Mouse (Mus musculus) c-Kit-positive CD71-positive TER-119-negative erythroid progenitor cells, embryonic 14.5 days (primary cell): ENCODE data around the gene Msx2.

Experiments used
- DNase-seq: peaks from one replicate; pipeline ENCODE4 v3.0.0-alpha.2; 2013; ENCODE audit warnings: low read depth

Gene Msx2

DNA sequence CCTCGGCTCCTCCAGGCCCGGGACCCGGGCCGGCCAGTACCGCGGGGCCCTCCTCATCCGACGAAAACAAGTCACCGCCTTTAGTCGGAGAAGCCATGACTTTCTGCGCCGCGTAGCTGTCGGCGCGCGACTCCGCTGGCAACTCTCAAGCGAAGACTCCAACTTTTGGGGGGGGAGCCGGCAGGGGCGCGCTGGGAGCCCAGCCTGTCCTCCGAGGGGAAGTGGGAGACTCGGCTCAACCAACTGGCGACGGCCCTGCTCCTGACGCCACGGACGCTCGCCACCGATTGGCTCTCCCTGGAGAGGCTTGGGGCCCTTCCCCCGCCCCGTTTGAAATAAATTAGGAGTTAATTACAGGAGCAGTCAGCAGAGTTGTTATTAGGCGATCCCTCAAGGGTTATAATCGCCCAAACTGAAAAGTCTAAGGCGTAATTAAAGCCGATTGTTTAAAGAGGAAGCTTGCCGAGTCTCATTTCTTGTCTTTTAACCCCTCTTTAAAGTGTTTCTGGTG lies at the start of gene Msx2:
TSS of gene Msx2 (minus strand) at position 461 of the 511 bp plus-strand sequence.
- DNase-seq: no peak

- DNase-seq: no peak
Measured at GRCm38 (mm10) chr13:53521468-53521867, 48.6 kb upstream of the Msx2 start.

GRCm38 (mm10) chr13:53520343-53520937 lies 47.6 kb upstream of the Msx2 start:
- no peak for DNase-seq

DNA sequence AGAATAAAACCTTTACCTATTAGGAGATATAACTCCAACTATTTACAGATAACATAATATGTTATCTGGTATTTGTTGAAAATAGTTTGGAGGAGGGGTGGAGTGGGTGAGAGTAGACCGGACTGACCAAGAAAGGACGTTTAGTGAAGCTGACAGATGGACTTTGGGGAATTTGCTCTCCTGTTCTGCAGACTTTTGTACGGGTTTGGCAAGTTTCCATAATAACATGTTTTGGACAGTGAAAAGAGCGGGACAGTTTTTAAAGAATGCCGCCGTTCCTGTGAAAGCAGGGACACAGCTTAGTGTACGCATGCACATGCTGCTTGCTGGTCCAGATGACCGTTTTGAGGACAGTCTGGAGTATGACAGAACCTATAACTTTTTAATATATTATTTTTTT lies 46.9 kb upstream of the Msx2 start:
- DNase-seq: no peak

GRCm38 (mm10) chr13:53518306-53518705 lies 45.4 kb upstream of the Msx2 start:
- DNase-seq: no peak

GRCm38 (mm10) chr13:53514574-53514973 lies 41.7 kb upstream of the Msx2 start:
- peak; percentile 1 for DNase-seq

DNA sequence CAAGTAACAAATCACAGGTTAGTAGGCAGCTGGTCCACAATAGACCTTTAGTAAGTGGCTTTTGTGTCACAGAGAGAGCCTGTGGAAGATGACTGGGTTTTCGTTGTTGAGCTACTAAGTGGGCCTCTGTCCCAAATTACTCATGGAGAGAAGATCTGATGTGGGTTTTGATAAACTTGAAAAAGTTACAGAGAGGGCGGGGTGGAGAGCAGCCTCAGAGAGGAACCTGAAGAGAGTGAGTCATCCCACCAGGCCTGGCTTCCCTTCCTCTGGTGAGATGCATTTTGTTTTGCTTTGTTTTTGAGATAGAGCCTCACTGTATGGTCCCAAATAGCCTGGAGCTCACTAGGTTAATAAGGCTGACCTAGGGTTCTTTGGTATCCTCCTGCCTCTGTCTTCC lies 38.5 kb upstream of the Msx2 start:
- no peak for DNase-seq

- DNase-seq: no peak
Measured at GRCm38 (mm10) chr13:53502406-53502805, 29.5 kb upstream of the Msx2 start.

GRCm38 (mm10) chr13:53501561-53502253 lies 28.8 kb upstream of the Msx2 start:
- DNase-seq: no peak

GRCm38 (mm10) chr13:53501057-53501456 lies 28.2 kb upstream of the Msx2 start:
- no peak for DNase-seq

DNA sequence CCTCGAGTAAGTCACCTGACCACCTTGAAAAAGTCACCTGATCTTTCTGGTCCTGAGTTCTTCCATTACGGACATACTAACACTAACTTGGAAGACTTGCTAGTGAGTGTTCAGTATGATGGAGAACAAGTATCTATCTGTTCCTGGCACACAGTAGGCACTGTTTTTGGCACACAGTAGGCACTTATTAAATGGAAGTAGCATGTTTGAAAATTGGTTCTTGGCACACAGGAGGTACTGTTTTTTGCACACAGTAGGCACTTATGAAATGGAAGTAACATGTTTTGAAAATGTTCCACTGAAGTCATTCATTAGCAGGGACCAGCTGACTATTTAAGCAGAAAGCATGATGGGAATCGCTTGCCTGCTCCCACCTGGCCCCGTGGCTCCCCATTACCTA lies 13.6 kb upstream of the Msx2 start:
- no peak for DNase-seq

DNA sequence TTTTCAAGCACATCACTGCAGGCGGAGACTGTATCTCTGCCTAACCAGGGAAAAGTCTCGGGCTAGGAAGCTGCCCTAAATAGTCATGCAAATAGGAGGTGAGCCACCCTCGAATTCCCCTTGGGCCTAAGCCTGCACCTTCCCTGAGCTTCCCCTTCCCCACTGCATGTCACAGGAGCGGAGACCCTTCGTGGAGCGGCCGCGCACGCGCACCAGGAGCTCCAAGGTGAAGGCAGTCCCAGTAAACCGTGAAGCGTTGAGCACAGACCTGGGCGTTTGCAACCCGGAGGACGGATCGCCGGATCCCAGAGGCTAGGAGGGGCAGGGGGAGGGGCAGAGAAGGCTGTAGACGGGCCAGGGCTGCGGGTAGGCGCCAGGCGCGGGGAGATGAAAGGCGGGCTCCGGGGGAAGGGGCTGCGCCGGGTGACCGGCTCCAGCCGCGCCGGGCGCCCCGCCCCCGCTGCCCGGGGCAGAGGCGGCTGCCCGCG lies 2.9 kb upstream of the Msx2 start:
- DNase-seq: no peak

GRCm38 (mm10) chr13:53474491-53474890 lies 1.6 kb upstream of the Msx2 start:
- DNase-seq: no peak

DNA sequence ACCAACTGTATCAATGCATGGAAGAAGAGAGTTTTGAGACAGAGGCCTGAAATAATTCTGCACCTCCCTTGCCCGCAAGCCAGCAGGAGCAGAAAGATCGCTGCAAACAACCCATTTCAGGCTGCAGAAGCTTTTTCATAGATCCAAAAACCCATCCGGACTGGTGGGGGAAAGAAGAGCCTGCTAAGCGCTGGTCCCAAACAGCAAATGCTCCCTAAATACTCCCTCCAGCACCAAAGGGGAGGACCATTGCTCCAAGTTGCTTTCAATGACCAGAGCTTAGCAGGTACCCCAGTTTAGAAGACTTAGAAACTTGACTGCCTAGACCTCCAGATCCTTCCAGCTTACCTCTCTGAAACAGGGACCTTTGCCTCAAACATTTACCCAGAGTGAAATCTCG lies 1.1 kb upstream of the Msx2 start:
- no peak for DNase-seq

GRCm38 (mm10) chr13:53473291-53473690 lies 417 bp upstream of the Msx2 start:
- DNase-seq: no peak

GRCm38 (mm10) chr13:53471926-53472613 lies 804 bp downstream of the Msx2 start:
- no peak for DNase-seq

DNA sequence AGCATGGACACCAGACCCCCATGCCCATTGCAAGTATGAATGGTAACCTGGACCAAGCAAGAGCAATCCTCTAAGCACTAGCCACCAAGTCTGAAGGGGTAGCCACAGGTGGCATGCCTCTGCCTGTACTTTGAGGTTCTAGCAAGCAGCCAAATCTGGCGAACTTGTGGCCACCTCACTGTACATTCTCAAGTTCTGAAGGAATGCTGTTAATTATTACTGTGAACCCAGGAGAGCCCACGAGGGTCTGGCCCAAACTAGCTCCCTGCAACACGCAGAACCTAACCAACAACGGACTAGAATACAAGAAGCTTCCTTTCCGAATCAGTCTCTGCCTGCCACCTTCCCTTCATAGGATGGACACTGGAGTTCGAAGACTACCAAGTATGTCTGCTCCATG lies 1.5 kb downstream of the Msx2 start:
- DNase-seq: no peak

- DNase-seq: no peak
Measured at GRCm38 (mm10) chr13:53470437-53471151, 2.3 kb downstream of the Msx2 start.

DNA sequence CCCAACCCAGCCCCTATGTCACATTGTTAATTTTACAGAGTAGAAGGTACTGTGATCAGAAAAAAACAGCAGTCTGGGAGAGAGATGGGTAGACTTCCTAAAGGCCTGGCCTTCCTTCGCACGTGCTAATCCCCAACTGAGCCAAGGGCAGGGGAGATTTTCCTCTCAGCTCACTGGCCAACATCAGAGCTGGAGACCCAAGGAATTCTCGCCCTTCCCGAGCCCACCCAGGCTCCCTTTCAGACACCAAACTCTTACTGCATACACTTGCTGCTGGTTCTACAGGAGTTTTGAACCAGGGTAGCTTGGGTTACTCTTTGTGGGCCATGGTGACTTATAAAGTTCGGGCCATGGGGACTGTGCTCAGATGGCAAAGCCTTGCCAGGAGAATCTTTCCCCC lies 3.1 kb downstream of the Msx2 start:
- DNase-seq: no peak

DNA sequence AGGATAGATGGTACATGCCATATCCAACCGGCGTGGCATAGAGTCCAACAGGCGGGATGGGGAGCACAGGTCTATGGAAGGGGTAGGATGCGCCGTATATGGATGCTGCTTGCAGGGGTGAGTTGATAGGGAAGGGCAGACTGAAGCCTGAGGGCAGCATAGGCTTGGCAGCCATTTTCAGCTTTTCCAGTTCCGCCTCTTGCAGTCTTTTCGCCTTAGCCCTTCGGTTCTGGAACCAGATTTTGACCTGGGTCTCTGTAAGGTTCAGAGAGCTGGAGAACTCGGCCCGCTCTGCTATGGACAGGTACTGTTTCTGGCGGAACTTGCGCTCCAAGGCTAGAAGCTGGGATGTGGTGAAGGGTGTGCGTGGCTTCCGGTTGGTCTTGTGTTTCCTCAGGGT lies 4.7 kb downstream of the Msx2 start:
- no peak for DNase-seq

GRCm38 (mm10) chr13:53466189-53466866 lies 6.5 kb downstream of the Msx2 start:
- DNase-seq: no peak
